Mouse (Mus musculus): Measurements from ENCODE around the gene Gm7735. TPM values are rescaled to one million over a fixed set of nuclear protein-coding genes. Genes with fewer than 3 reads are reported as not detected.
"Not testable (repeated sequence)": the region's sequence is repeated elsewhere in the genome, so short reads cannot be mapped to it uniquely, and the experiment has no call there.

The Gm7735 gene
- not detected in 2 replicates for polyA plus RNA-seq (2015; fragmentation: Nextera tagmentation; extraction: Ambion mirVana)

GRCm38 (mm10) chr16:89169190-89169589, at the start of gene Gm7735:
TSS of gene Gm7735 (plus strand) at chr16:89169490.
- H3K9me3 ChIP-seq (replicated peaks); ATAC-seq (ENCODE audit: low FRiP score); H3K36me3 ChIP-seq; H3K27ac ChIP-seq (replicated peaks); H3K9ac ChIP-seq (replicated peaks); H3K4me1 ChIP-seq; H3K4me3 ChIP-seq (replicated peaks); H3K4me2 ChIP-seq; H3K27me3 ChIP-seq (replicated peaks): not testable (repeated sequence)

DNA sequence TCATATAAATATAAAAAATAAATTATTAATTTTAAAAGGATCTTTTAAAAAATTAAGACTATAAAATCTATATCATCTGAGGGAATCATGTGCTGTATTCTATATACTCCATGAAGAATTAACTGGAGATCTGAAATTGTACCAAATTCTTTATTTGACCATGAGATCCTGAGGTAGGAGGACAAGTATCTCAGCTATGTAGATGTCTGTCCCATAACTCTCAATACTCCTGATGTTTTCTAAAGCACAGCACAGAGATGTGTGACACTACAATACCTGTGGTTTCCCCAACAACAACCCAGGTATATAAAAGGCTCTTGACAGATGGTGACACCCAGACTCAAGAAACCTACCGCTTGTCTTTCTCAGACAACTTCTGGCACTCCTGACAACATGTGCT, 28.7 kb upstream of the Gm7735 start, which contains the start of gene Gm6358:
Gene Gm6358, plus strand, starts transcription at position 301 of the 400 bp plus-strand sequence.
- ATAC-seq (ENCODE audit: low FRiP score) = no peak
- no peak within 1 kb of the TSS for H3K9ac ChIP-seq (replicated peaks)
- H3K27me3 ChIP-seq (replicated peaks) = no peaks in the 10 kb centered on the region
- no peaks in the 10 kb centered on the region for H3K36me3 ChIP-seq
- no peak within 1 kb of the TSS for H3K4me3 ChIP-seq (replicated peaks)
- no peaks in the 10 kb centered on the region for H3K9me3 ChIP-seq (replicated peaks)
- no peak within 1 kb of the TSS for H3K27ac ChIP-seq (replicated peaks)
- WGBS = 100% methylated on average over 1 of the region's 1 CpGs
- H3K4me2 ChIP-seq = no peak within 1 kb of the TSS
- no peaks in the 10 kb centered on the region for H3K4me1 ChIP-seq

GRCm38 (mm10) chr16:89150786-89151185, 18.5 kb upstream of the Gm7735 start, which contains the start of gene Gm10061:
TSS of gene Gm10061 (plus strand) at chr16:89151086.
- H3K4me3 ChIP-seq (replicated peaks) = no peak within 1 kb of the TSS
- WGBS = 100% methylated on average over 1 of the region's 1 CpGs
- no peaks in the 10 kb centered on the region for H3K36me3 ChIP-seq
- no peaks in the 10 kb centered on the region for H3K9me3 ChIP-seq (replicated peaks)
- no peak within 1 kb of the TSS for H3K27ac ChIP-seq (replicated peaks)
- H3K4me1 ChIP-seq = no peaks in the 10 kb centered on the region
- H3K9ac ChIP-seq (replicated peaks) = no peak within 1 kb of the TSS
- no peak within 1 kb of the TSS for H3K4me2 ChIP-seq
- ATAC-seq (ENCODE audit: low FRiP score) = no peak
- no peaks in the 10 kb centered on the region for H3K27me3 ChIP-seq (replicated peaks)

GRCm38 (mm10) chr16:89157652-89158051, 11.6 kb upstream of the Gm7735 start, which contains the start of gene Gm9789:
TSS of gene Gm9789 (plus strand) at chr16:89157952.
- H3K4me3 ChIP-seq (replicated peaks) = no peak within 1 kb of the TSS
- no peak within 1 kb of the TSS for H3K4me2 ChIP-seq
- no peaks in the 10 kb centered on the region for H3K36me3 ChIP-seq
- no peaks in the 10 kb centered on the region for H3K27me3 ChIP-seq (replicated peaks)
- H3K9me3 ChIP-seq (replicated peaks) = no peaks in the 10 kb centered on the region
- no peaks in the 10 kb centered on the region for H3K4me1 ChIP-seq
- ATAC-seq (ENCODE audit: low FRiP score) = no peak
- H3K27ac ChIP-seq (replicated peaks) = no peak within 1 kb of the TSS
- H3K9ac ChIP-seq (replicated peaks) = no peak within 1 kb of the TSS
- WGBS = 93% methylated on average over 4 of the region's 4 CpGs

- 83% methylated on average over 2 of the region's 2 CpGs for WGBS
- Histone ChIP-seq H3K4me1 (no peaks in the 10 kb centered on the region), H3K4me3 (replicated peaks) (no peak within 1 kb of the TSS), H3K9me3 (replicated peaks) (no peaks in the 10 kb centered on the region), H3K9ac (replicated peaks) (no peak within 1 kb of the TSS), H3K27ac (replicated peaks) (no peak within 1 kb of the TSS), H3K4me2 (no peak within 1 kb of the TSS), H3K27me3 (replicated peaks) (no peaks in the 10 kb centered on the region), H3K36me3 (no peaks in the 10 kb centered on the region)
- ATAC-seq (ENCODE audit: low FRiP score) = no peak
Measured at GRCm38 (mm10) chr16:89174435-89174834, 5.1 kb downstream of the Gm7735 start, which contains the start of gene 1110057P08Rik. TSS of gene 1110057P08Rik (plus strand) at chr16:89174735.

- H3K4me1 ChIP-seq = no peaks in the 10 kb centered on the region
- H3K9ac ChIP-seq (replicated peaks) = no peak overlapping the region
- no peak overlapping the region for H3K4me3 ChIP-seq (replicated peaks)
- H3K4me2 ChIP-seq = no peak overlapping the region
- ATAC-seq (ENCODE audit: low FRiP score) = no peak
- 86% methylated on average over 4 of the region's 4 CpGs for WGBS
- H3K9me3 ChIP-seq (replicated peaks) = no peaks in the 10 kb centered on the region
- H3K27ac ChIP-seq (replicated peaks) = no peak overlapping the region
- no peaks in the 10 kb centered on the region for H3K36me3 ChIP-seq
- no peaks in the 10 kb centered on the region for H3K27me3 ChIP-seq (replicated peaks)
Measured at GRCm38 (mm10) chr16:89188621-89189020, 19.3 kb downstream of the Gm7735 start.

DNA sequence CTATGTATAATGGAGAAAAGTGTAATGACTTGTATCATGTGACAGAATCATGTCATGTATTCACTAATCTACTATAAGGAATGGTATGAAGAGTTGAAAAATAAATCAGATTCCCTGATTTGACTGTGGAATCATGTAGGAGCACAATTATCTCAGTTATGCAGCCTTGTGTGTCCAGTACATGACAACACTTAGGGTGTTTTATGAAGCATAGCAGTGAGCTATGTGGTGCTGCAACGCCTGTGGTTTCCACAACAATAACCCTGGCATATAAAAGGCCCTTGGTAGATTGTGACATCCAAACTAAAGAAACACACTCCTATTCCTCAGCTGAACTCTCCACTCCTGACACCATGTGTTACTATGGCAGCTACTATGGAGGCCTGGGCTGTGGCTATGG, 36.3 kb downstream of the Gm7735 start, which contains the start of gene Krtap20-2:
Gene Krtap20-2, plus strand, starts transcription at position 301 of the 400 bp plus-strand sequence.
- Histone ChIP-seq H3K4me1 (no peaks in the 10 kb centered on the region), H3K4me3 (replicated peaks) (no peak within 1 kb of the TSS), H3K27me3 (replicated peaks) (no peaks in the 10 kb centered on the region), H3K9ac (replicated peaks) (no peak within 1 kb of the TSS), H3K9me3 (replicated peaks) (no peaks in the 10 kb centered on the region), H3K4me2 (no peak within 1 kb of the TSS), H3K27ac (replicated peaks) (no peak within 1 kb of the TSS), H3K36me3 (no peaks in the 10 kb centered on the region)
- no peak for ATAC-seq (ENCODE audit: low FRiP score)
- WGBS = 50% methylated on average over 1 of the region's 1 CpGs

Other genes with a start within 250 kb of the Gm7735 start
- gene Krtap19-9b, start 237.2 kb upstream of the Gm7735 start, polyA plus RNA-seq (2015; fragmentation: Nextera tagmentation; extraction: Ambion mirVana) = not detected in 2 replicates
- gene Krtap16-3, start 206.6 kb upstream of the Gm7735 start, polyA plus RNA-seq (2015; fragmentation: Nextera tagmentation; extraction: Ambion mirVana) = not detected in 2 replicates
- gene Krtap22-2, start 158.7 kb upstream of the Gm7735 start, polyA plus RNA-seq (2015; fragmentation: Nextera tagmentation; extraction: Ambion mirVana) = not detected in 2 replicates
- not detected in 2 replicates for gene Gm10229, start 154.2 kb upstream of the Gm7735 start, polyA plus RNA-seq (2015; fragmentation: Nextera tagmentation; extraction: Ambion mirVana)
- not detected in 2 replicates for gene Krtap6-1, start 137.8 kb upstream of the Gm7735 start, polyA plus RNA-seq (2015; fragmentation: Nextera tagmentation; extraction: Ambion mirVana)
- not detected in 2 replicates for gene Gm10228, start 128.0 kb upstream of the Gm7735 start, polyA plus RNA-seq (2015; fragmentation: Nextera tagmentation; extraction: Ambion mirVana)
- not detected in 2 replicates for gene Krtap6-5, start 121.6 kb upstream of the Gm7735 start, polyA plus RNA-seq (2015; fragmentation: Nextera tagmentation; extraction: Ambion mirVana)
- not detected in 2 replicates for gene 1110025L11Rik, start 105.5 kb upstream of the Gm7735 start, polyA plus RNA-seq (2015; fragmentation: Nextera tagmentation; extraction: Ambion mirVana)
- gene Krtap6-3, start 85.5 kb upstream of the Gm7735 start, polyA plus RNA-seq (2015; fragmentation: Nextera tagmentation; extraction: Ambion mirVana) = not detected in 2 replicates
- gene Gm6358, start 28.6 kb upstream of the Gm7735 start, polyA plus RNA-seq (2015; fragmentation: Nextera tagmentation; extraction: Ambion mirVana) = not detected in 2 replicates
- not detected in 2 replicates for gene Gm10061, start 18.4 kb upstream of the Gm7735 start, polyA plus RNA-seq (2015; fragmentation: Nextera tagmentation; extraction: Ambion mirVana)
- not detected in 2 replicates for gene Gm9789, start 11.5 kb upstream of the Gm7735 start, polyA plus RNA-seq (2015; fragmentation: Nextera tagmentation; extraction: Ambion mirVana)
- not detected in 2 replicates for gene 1110057P08Rik, start 5.2 kb downstream of the Gm7735 start, polyA plus RNA-seq (2015; fragmentation: Nextera tagmentation; extraction: Ambion mirVana)
- gene Krtap20-2, start 36.4 kb downstream of the Gm7735 start, polyA plus RNA-seq (2015; fragmentation: Nextera tagmentation; extraction: Ambion mirVana) = not detected in 2 replicates
- gene Krtap21-1, start 234.4 kb downstream of the Gm7735 start, polyA plus RNA-seq (2015; fragmentation: Nextera tagmentation; extraction: Ambion mirVana) = not detected in 2 replicates

Data from neural tube, embryonic 15.5 days (tissue).